Mouse (Mus musculus) lung, postnatal 0 days (tissue): Measurements from ENCODE around the gene RPS10-NUDT3.

Experiments used
- CTCF ChIP-seq: IDR thresholded peaks from 2 replicates; pipeline ENCODE4 v1.5.1; 2016; ENCODE audit warnings: antibody characterized with exemption, mild to moderate bottlenecking
- EP300 ChIP-seq: IDR thresholded peaks from 2 replicates; pipeline ENCODE4 v1.6.1; 2016; ENCODE audit warnings: antibody characterized with exemption, mild to moderate bottlenecking, control low read depth

- TF ChIP-seq CTCF (no peak), EP300 (no peak)
These were observed 41.2 kb upstream of the RPS10-NUDT3 start for GRCm38 (mm10) chr17:27676270-27676669.
